Mouse (Mus musculus): ENCODE measurements around the gene Ace2.

DNA sequence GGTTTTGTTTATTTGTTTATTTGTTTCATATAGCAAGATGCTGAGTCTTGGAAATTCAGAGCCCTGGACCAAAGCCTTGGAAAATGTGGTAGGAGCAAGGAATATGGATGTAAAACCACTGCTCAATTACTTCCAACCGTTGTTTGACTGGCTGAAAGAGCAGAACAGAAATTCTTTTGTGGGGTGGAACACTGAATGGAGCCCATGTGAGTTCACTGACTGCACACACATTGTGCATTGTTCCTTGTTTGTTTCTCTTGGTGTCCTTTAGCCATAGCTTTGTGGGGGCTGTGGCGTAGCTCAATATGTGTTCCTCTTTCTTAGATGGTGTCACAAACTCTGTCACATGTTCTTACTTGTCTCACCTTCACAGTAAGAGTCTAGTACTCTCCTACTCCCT is 36.6 kb downstream of the Ace2 start:
- TF ChIP-seq TCF12 (IDR thresholded peaks at IDR 0.05; ENCODE audit: low read depth, low read length): no peak
- no peak for TF ChIP-seq POLR2AphosphoS2 (IDR thresholded peaks at IDR 0.05; ENCODE audit: low read length)
- TF ChIP-seq RCOR1 (IDR thresholded peaks at IDR 0.05; ENCODE audit: low read depth, low read length): no peak

Measured in MEL (cell line).